Mouse (Mus musculus) ovary, postnatal 10 days (tissue): Measurements from ENCODE around the gene Aph1c.
"Not testable (repeated sequence)": the region's sequence is repeated elsewhere in the genome, so short reads cannot be mapped to it uniquely, and the experiment has no call there.

Source experiments
- DNase-seq: peaks from one replicate; pipeline ENCODE4 v3.0.0; 2022; ENCODE audit warnings: low spot score

Aph1c gene

DNA sequence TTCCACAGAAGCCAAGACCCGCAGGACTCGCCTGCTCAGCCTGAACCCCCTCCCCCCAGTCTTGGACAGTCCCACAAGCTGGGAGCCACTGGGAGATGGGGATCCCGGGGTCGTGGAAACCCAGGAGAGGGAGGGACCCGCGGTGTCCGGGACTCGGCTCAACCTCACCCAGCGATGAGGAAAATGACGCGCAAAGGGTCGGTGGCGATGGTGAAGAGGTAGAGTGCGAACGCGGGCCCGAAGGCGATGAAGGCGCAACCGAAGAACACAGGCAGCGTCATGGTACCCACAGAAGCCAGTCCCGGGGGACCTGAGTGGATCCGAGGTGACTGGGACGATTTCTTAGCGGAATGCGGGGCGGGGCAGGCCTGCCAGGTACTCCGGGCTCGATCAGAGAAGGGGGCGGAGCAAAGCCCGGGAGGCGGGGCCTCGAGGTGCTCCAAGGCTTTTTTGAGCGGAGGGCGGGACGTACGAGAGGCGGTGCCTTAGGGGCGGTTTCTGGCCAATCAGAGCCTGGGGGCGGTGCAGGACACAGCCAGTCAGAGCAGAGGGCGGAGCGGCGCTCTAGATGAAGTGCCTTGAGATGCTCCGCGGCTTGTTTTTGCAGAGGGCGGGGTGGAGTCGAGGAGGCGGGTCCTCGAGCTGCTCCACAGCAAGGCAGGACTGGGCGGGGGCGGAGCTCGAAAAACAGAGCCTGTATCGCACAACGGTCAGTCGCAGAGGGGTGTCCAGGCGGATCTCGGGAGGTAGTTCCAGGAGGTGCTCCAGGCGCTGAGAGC is at the start of gene Aph1c:
Gene Aph1c (minus strand): TSS at position 409 of the 779 bp plus-strand sequence.
- peak; percentile 88 for DNase-seq

- DNase-seq: no peak
Measured at GRCm38 (mm10) chr9:66883500-66883899, 49.0 kb upstream of the Aph1c start.

DNA sequence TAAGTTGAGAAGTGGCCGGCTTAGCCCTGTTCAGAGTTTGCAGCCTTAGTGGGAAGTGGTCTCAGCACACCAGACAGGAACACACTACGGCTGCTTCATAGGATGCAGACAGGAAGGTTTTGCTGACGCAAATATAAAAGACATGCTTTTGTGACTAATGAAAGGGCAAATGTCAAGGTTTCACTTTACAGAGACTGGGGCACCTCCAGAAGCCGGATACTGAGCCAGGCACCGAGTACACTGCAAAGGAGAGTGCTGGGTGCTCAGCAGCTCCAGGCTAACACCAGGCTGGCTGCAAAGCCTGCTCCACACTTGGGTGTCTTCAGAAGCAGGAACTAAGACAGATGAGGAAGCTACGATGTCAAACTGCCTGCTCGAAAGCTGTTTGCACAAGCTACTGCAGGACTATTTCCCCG is 47.9 kb upstream of the Aph1c start:
- no peak for DNase-seq

DNA sequence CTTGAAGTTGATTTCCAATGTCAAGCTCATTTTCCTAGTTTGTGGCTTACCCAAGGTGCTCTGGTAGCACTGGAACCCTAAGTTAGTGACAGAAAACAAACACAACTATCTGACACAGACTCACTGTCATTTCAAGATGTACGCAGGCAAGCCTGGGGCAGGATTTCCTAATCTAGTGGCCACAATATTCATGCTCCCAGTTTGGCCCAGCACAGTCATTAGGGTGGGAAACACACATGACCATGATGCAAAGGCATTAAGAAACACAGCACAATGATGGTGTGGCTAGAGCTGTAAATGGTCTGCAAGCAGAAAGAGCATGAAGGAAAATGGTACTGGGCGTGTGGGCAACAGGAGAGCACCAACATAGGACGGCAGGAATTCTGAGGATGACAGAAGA is 47.3 kb upstream of the Aph1c start:
- no peak for DNase-seq

DNA sequence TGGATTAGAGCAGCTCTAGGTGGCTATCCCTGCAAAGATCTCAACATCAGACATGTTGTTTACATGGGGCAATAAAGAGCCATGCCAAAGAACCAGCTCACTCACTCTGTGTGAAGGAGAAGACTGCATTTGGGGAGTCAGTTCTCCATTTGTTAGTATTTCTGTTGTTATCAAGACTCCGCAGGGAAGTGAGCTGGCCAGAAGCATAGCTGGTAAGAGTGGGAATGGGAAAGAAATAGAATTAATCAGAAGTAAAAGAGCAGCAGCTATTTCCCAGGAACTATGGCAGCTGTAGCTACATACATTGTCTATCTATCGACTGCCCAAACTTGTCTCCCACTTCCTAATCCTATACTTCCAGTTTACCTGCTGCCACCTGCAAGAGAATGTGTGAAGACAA is 46.2 kb upstream of the Aph1c start:
- DNase-seq: no peak

DNA sequence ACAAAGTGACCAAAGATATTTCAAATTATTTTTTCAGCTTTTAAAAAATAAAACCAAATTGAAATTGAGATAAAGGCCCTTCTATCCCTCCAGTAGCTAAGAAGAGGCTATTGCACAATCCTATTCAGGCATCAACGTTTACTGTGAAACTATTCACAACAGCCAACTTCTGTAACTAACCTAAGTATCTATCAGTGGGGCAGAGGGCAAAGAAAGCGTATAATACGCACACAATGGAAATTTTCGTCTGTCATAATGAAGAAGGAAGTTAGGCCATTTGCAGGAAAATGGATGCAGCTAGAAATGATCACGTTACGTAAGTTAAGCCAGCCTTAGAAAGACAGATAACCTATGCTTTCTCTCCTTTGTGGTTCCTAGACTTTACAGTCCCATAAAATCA is 45.0 kb upstream of the Aph1c start:
- DNase-seq: no peak

DNA sequence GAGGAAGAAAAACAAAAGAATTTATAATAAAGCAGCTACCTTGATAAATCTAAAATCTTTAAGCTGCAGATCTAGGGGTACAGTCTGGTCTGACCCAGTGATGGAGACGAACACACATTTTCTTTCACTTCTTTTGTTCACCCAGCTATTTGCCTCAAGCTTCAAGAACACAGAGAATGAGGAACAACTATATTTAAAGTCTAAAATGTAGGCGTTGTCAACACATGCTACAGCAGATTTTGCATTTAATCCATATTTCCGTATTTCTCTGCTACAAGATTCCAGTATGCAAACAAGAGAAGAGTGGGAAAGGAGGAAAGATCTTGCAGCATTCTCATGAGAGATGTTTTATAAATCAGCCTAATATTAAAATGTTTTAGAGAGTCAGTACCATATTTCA is 44.4 kb upstream of the Aph1c start:
- DNase-seq: no peak

DNA sequence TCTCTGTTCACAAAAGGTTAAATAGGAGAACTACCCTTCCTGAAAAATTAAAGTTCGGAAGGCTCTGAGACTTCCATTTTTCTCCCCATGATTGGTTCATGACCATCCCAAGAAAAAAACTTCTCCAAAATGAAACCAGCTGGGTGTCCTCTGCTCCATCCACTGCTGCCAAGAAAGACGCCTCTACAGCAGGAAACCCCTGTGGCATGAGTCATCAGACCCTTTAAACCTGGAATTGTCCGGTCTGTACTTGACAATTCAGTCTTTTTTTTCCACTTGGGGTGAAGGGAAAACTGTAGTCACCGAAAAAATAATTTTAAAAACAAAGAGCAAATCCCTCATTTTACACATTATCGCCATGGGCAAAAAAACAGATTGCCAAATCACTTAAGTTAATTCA is 42.1 kb upstream of the Aph1c start:
- no peak for DNase-seq

GRCm38 (mm10) chr9:66874297-66874696 is 39.8 kb upstream of the Aph1c start:
- DNase-seq: no peak

DNA sequence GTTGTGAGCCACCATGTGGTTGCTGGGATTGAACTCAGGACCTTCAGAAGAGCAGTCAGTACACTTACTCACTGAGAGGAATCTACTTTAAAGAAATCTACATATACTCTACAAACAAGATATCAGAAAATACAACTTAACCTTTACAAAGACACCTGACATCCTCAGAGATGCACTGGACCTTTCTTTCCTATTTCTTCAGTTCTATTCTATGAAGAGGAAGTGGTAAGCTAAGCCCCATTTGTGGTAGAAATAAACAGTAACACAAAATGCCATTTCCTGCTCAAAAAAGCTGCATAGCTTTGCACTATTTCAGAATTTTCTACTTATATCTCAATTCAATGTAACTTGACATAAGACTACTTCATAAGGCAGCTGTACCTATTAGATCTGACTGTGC is 39.0 kb upstream of the Aph1c start:
- no peak for DNase-seq

- DNase-seq: not testable (repeated sequence)
Measured at GRCm38 (mm10) chr9:66873009-66873408, 38.5 kb upstream of the Aph1c start.

- no peak for DNase-seq
Measured at GRCm38 (mm10) chr9:66872015-66872727, 37.6 kb upstream of the Aph1c start.

GRCm38 (mm10) chr9:66864708-66865107 is 30.2 kb upstream of the Aph1c start:
- no peak for DNase-seq

DNA sequence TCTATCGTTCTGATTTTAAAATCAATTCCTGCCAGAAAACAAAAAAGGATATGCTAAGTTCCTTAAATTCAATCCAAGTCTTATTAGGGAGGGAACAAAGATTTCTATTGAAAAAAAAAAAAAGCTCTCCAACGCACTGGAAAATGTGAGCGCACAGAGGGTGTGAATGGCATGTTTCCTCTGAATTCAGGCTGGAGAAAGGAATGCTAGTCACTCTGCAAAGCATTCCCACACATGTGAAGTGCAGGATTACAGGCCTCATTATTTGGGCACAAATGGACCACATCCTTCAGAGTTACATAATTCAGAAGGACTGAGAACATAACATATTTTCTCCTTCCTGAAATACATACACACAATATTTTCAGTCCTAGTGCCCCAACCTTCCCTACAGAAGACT is 28.9 kb upstream of the Aph1c start:
- DNase-seq: no peak

GRCm38 (mm10) chr9:66862202-66862601 is 27.7 kb upstream of the Aph1c start:
- DNase-seq: no peak

DNA sequence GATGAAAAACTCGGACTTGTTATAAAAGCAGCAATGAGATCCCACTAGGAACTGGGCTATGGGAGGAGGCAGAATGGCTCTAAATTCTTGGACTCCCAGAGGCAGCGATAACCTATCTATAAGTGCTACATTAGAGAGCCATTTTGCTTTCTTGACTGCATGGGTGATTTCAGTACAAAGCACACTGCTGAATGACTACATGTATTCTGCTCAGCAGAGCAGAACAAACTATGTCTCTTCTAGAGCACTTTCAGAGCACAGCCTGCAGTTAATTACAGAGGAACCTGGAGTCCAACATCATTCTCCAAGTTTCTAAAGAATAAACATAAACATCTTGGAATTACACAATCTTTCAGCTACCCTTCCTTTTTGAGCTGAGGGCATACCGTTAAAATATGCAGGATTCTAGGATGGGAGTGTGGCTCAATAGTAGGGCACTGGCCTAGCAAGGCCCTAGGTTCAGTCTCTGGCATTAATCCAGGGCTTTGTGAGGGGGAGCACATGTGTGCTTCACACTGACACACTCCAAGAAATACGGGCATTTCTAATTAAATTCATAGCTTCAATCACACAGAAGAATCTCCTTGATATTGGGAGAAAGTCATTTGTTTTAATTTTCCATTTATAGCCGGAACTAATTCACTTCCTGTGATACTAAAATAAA is 26.7 kb upstream of the Aph1c start:
- no peak for DNase-seq

- no peak for DNase-seq
Measured at GRCm38 (mm10) chr9:66859523-66859922, 25.0 kb upstream of the Aph1c start.

GRCm38 (mm10) chr9:66855865-66856264 is 21.3 kb upstream of the Aph1c start:
- DNase-seq: no peak

GRCm38 (mm10) chr9:66852592-66852991 is 18.1 kb upstream of the Aph1c start:
- DNase-seq: no peak

DNA sequence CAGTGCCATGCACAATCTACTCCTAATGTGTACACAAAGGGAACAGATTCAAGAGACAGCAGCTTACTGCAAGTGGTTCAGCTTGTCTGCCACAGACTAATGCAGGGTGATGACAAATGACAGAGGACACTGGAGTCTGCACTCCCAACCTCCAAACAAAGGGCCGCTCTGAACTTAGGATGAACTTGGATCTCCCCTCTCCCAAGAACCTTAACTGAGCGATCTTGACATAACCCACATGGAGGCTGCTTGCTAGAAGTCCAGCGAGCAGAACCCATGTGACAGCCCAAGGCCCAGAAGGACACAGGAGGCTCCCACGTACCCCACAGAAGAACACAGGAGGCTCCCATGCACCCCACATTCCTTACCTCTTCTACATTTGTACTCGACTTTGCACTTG is 16.4 kb upstream of the Aph1c start:
- no peak for DNase-seq

DNA sequence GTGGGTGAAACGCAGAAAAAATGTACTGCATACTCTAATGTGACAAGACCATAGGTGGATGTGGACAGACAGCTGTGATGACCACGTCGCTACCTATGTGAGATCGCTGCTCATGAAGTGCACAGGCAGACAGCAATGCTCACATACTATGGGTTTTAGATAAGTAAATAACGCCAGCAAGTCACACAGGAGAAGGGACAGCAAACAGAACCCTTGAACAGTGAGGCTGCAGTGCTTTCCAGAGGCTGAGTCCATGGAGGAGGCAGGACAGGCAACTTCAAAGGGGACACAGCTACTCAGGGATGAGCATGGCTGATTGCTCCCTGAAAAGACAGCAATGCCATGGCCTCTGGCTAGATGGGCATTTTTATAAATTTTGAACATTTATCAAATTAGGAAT is 12.3 kb upstream of the Aph1c start:
- no peak for DNase-seq

- DNase-seq: no peak
Measured at GRCm38 (mm10) chr9:66835097-66835480, 563 bp upstream of the Aph1c start.

GRCm38 (mm10) chr9:66833851-66834250 is 675 bp downstream of the Aph1c start:
- DNase-seq: no peak
